Mouse (Mus musculus): ENCODE results near the gene Zfp13. TPM values are rescaled to one million over a fixed set of nuclear protein-coding genes. Genes with fewer than 3 reads are reported as not detected.

Zfp13 gene
- polyA plus RNA-seq (2015; fragmentation: Nextera tagmentation; extraction: Ambion mirVana) = 21.2 and 26.8 TPM in 2 replicates

GRCm38 (mm10) chr17:23598582-23599552 lies at the start of gene Zfp13:
Gene Zfp13, minus strand, starts transcription at chr17:23599487.
- Histone ChIP-seq H3K36me3 (ENCODE audit: poor library complexity, severe bottlenecking) (no peaks in the 10 kb centered on the region), H3K27me3 (no peaks in the 10 kb centered on the region), H3K9ac (peak within 1 kb of the TSS; percentile 63), H3K4me2 (peak within 1 kb of the TSS; percentile 68), H3K4me1 (peaks cover 17% of the 10 kb centered on the region), H3K9me3 (replicated peaks) (no peaks in the 10 kb centered on the region), H3K27ac (peak within 1 kb of the TSS; percentile 35; the same call in 1 of the 2 replicates), H3K4me3 (peak within 1 kb of the TSS; percentile 41)
- ATAC-seq = peak; percentile 95
- whole genome bisulfite sequencing = 11% methylated on average over 29 of the region's 31 CpGs

- WGBS = 30% methylated on average over 10 of the region's 10 CpGs
- Histone ChIP-seq H3K27me3 (peaks cover 42% of the 10 kb centered on the region), H3K27ac (no peak overlapping the region), H3K9me3 (replicated peaks) (no peaks in the 10 kb centered on the region), H3K4me2 (no peak overlapping the region), H3K36me3 (ENCODE audit: poor library complexity, severe bottlenecking) (no peaks in the 10 kb centered on the region), H3K4me1 (peaks cover 10% of the 10 kb centered on the region), H3K4me3 (no peak overlapping the region), H3K9ac (no peak overlapping the region)
- no peak for ATAC-seq
Observed at GRCm38 (mm10) chr17:23645894-23646293, 46.6 kb upstream of the Zfp13 start.

- Histone ChIP-seq H3K4me2 (peak within 1 kb of the TSS; percentile 68), H3K27me3 (peaks cover 42% of the 10 kb centered on the region), H3K4me3 (peak within 1 kb of the TSS; percentile 39), H3K9ac (peak within 1 kb of the TSS; percentile 58), H3K36me3 (ENCODE audit: poor library complexity, severe bottlenecking) (no peaks in the 10 kb centered on the region), H3K9me3 (replicated peaks) (no peaks in the 10 kb centered on the region), H3K4me1 (peaks cover 10% of the 10 kb centered on the region), H3K27ac (no peak within 1 kb of the TSS)
- ATAC-seq = no peak
- WGBS = under 1% methylated on average over 56 of the region's 58 CpGs
Observed at GRCm38 (mm10) chr17:23644613-23645495, 45.6 kb upstream of the Zfp13 start, which contains the start of gene Mmp25. Gene Mmp25, minus strand, starts transcription at chr17:23645277.

DNA sequence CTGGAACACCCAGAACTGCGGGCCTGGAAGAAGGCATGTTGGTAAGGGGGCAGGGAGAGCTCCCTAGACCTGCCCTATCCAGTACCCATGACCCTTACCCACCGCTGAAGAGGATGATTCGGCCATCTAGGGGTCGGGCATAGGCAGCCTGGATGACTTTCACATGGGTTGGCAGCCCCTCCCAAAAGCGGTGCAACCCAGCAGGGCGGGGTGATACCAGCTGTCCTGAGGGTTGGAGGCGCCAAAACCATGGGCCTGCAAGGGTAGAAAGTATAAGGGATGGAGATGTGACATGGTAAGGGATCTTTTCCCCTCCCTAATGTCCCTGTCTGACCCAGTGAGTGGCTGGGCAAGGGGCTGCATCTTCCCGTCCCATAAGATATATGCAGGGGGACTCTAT lies 32.0 kb upstream of the Zfp13 start:
- Histone ChIP-seq H3K9me3 (replicated peaks) (no peaks in the 10 kb centered on the region), H3K4me2 (no peak overlapping the region), H3K4me1 (no peaks in the 10 kb centered on the region; the same call in 1 of the 2 replicates), H3K27ac (no peak overlapping the region), H3K36me3 (ENCODE audit: poor library complexity, severe bottlenecking) (no peaks in the 10 kb centered on the region), H3K4me3 (no peak overlapping the region), H3K27me3 (no peaks in the 10 kb centered on the region), H3K9ac (no peak overlapping the region)
- 90% methylated on average over 8 of the region's 8 CpGs for WGBS
- ATAC-seq = no peak

- no peaks in the 10 kb centered on the region; the same call in 1 of the 2 replicates for H3K4me1 ChIP-seq
- peak overlapping the region; percentile 13 for H3K4me3 ChIP-seq
- WGBS = 19% methylated on average over 22 of the region's 22 CpGs
- H3K27me3 ChIP-seq = no peaks in the 10 kb centered on the region
- no peak overlapping the region for H3K27ac ChIP-seq
- H3K36me3 ChIP-seq (ENCODE audit: poor library complexity, severe bottlenecking) = no peaks in the 10 kb centered on the region
- ATAC-seq = peak; percentile 91
- peak overlapping the region; percentile 50 for H3K4me2 ChIP-seq
- H3K9ac ChIP-seq = peak overlapping the region; percentile 14; the same call in 1 of the 2 replicates
- no peaks in the 10 kb centered on the region for H3K9me3 ChIP-seq (replicated peaks)
Observed at GRCm38 (mm10) chr17:23630195-23631020, 31.1 kb upstream of the Zfp13 start.

DNA sequence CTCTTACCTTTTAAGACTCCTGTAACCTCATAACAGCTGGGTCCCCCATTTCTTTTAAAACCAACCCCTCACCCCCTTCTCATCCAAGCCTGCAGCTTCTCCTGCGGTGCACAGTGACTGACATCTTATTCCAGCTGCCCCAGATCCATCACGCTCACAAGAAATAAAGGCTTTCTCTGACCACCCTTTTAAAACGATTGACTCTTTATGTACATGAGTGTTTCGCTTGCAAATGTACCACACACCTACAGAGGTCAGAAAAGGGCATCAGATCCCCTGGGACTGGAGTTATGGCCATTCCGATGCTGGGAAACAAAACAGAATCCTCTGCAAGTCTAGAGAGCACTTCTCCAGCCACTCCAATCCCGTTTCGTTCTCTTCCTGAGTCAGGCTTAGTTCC lies 28.5 kb upstream of the Zfp13 start:
- WGBS = 35% methylated on average over 7 of the region's 7 CpGs
- 0 out of 2 replicates have a peak overlapping the region, but pooled peaks have one; percentile 21 for H3K9ac ChIP-seq
- no peak overlapping the region for H3K27ac ChIP-seq
- H3K4me3 ChIP-seq = no peak overlapping the region
- ATAC-seq = no peak
- no peak overlapping the region for H3K4me2 ChIP-seq
- no peaks in the 10 kb centered on the region for H3K9me3 ChIP-seq (replicated peaks)
- no peaks in the 10 kb centered on the region; the same call in 1 of the 2 replicates for H3K4me1 ChIP-seq
- H3K27me3 ChIP-seq = no peaks in the 10 kb centered on the region
- no peaks in the 10 kb centered on the region for H3K36me3 ChIP-seq (ENCODE audit: poor library complexity, severe bottlenecking)

- 85% methylated on average over 7 of the region's 7 CpGs for WGBS
- ATAC-seq = no peak
- no peaks in the 10 kb centered on the region for H3K9me3 ChIP-seq (replicated peaks)
Observed at GRCm38 (mm10) chr17:23620351-23620750, 21.1 kb upstream of the Zfp13 start.

GRCm38 (mm10) chr17:23617087-23617486 lies 17.8 kb upstream of the Zfp13 start:
- 60% methylated on average over 9 of the region's 9 CpGs for WGBS

More at GRCm38 (mm10) chr17:23620351-23620750, 21.1 kb upstream of the Zfp13 start:
- Histone ChIP-seq H3K36me3 (ENCODE audit: poor library complexity, severe bottlenecking) (no peaks in the 10 kb centered on the region), H3K27me3 (0 out of 2 replicates have a peak, but pooled peaks cover 10% of the 10 kb centered on the region), H3K27ac (no peak overlapping the region), H3K4me1 (no peaks in the 10 kb centered on the region), H3K4me2 (no peak overlapping the region), H3K9ac (no peak overlapping the region), H3K4me3 (no peak overlapping the region)

DNA sequence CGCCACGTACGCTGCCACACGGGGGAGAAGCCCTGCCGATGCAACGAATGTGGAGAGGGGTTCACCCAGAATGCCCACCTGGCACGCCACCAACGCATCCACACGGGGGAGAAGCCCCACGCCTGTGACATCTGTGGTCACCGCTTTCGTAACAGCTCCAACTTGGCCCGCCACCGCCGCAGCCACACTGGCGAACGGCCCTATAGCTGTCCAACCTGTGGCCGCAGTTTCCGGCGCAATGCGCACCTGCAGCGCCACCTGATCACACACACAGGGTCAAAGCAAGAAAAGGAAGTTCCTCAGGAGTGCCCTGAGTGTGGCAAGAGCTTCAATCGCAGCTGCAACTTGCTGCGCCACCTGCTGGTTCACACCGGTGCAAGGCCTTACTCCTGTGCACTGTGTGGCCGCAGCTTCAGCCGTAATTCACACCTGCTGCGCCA lies 11.1 kb upstream of the Zfp13 start:
- no peak overlapping the region for H3K4me3 ChIP-seq
- 90% methylated on average over 28 of the region's 28 CpGs for WGBS
- H3K36me3 ChIP-seq (ENCODE audit: poor library complexity, severe bottlenecking) = no peaks in the 10 kb centered on the region
- ATAC-seq = no peak
- H3K4me2 ChIP-seq = no peak overlapping the region
- H3K4me1 ChIP-seq = no peaks in the 10 kb centered on the region
- H3K9ac ChIP-seq = no peak overlapping the region
- no peak overlapping the region for H3K27ac ChIP-seq
- H3K9me3 ChIP-seq (replicated peaks) = no peaks in the 10 kb centered on the region
- H3K27me3 ChIP-seq = no peaks in the 10 kb centered on the region

More at GRCm38 (mm10) chr17:23617087-23617486, 17.8 kb upstream of the Zfp13 start:
- no peak overlapping the region for H3K4me3 ChIP-seq
- no peaks in the 10 kb centered on the region for H3K4me1 ChIP-seq
- no peak overlapping the region for H3K27ac ChIP-seq
- H3K36me3 ChIP-seq (ENCODE audit: poor library complexity, severe bottlenecking) = no peaks in the 10 kb centered on the region
- no peaks in the 10 kb centered on the region for H3K9me3 ChIP-seq (replicated peaks)
- H3K9ac ChIP-seq = no peak overlapping the region
- ATAC-seq = no peak
- H3K4me2 ChIP-seq = no peak overlapping the region
- H3K27me3 ChIP-seq = 0 out of 2 replicates have a peak, but pooled peaks cover 10% of the 10 kb centered on the region

- Histone ChIP-seq H3K4me2 (no peak overlapping the region), H3K9me3 (replicated peaks) (no peaks in the 10 kb centered on the region), H3K4me3 (no peak overlapping the region), H3K9ac (no peak overlapping the region), H3K36me3 (ENCODE audit: poor library complexity, severe bottlenecking) (no peaks in the 10 kb centered on the region), H3K27ac (no peak overlapping the region), H3K4me1 (no peaks in the 10 kb centered on the region), H3K27me3 (no peaks in the 10 kb centered on the region)
- 91% methylated on average over 24 of the region's 24 CpGs for WGBS
- no peak for ATAC-seq
Observed at GRCm38 (mm10) chr17:23609612-23610011, 10.3 kb upstream of the Zfp13 start.

DNA sequence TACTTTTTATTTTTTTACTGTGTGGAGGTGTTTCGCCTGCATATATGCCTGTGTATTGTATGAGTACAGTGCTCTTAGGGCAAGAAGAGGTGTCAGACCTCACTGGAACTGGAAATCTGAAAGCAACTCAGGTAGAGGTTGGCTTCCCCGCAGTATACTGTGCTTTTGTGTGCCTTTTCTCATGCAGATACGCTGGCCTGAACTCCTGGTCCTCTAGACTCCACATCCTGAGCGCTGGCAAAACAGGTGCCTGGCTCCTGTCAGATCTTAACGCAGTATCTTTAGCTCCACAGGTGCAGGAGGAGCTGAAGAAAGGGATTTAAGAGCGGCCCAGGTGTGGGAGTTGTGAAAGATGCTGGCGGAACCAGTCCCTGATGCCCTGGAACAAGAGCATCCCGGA lies 5.9 kb upstream of the Zfp13 start:
- H3K36me3 ChIP-seq (ENCODE audit: poor library complexity, severe bottlenecking) = no peaks in the 10 kb centered on the region
- no peak overlapping the region for H3K4me3 ChIP-seq
- H3K9me3 ChIP-seq (replicated peaks) = no peaks in the 10 kb centered on the region
- WGBS = 81% methylated on average over 8 of the region's 8 CpGs
- H3K4me2 ChIP-seq = no peak overlapping the region
- no peak overlapping the region for H3K27ac ChIP-seq
- ATAC-seq = no peak
- H3K27me3 ChIP-seq = no peaks in the 10 kb centered on the region
- H3K9ac ChIP-seq = no peak overlapping the region
- H3K4me1 ChIP-seq = no peaks in the 10 kb centered on the region

Measured in forebrain, embryonic 13.5 days (tissue).